Mouse (Mus musculus): ENCODE measurements around the gene Prmt1. TPM values are rescaled to one million over a fixed set of nuclear protein-coding genes. Genes with fewer than 3 reads are reported as not detected.

Prmt1 gene
- polyA plus RNA-seq, 1 experiment from 2014 or later: 658 TPM

Small RNAs within 50 kb of the gene (microRNA-seq; reads per million reads assigned to microRNA genes)
- gene Mir7054: 1.4 reads per million

Other genes starting within 250 kb of the Prmt1 start
- gene Vrk3, start 238.2 kb downstream of the Prmt1 start, polyA plus RNA-seq (2016; fragmentation: Nextera tagmentation; extraction: Ambion mirVana): 38.4 and 43.7 TPM in 2 replicates
- 2.9 and 3.5 TPM in 2 replicates for gene Zfp473, start 235.5 kb downstream of the Prmt1 start, polyA plus RNA-seq (2016; fragmentation: Nextera tagmentation; extraction: Ambion mirVana)
- 84.9 and 93.4 TPM in 2 replicates for gene Nup62, start 170.5 kb downstream of the Prmt1 start, polyA plus RNA-seq (2016; fragmentation: Nextera tagmentation; extraction: Ambion mirVana)
- 1.4 TPM in 2 replicates for gene Il4i1, start 170.2 kb downstream of the Prmt1 start, polyA plus RNA-seq (2016; fragmentation: Nextera tagmentation; extraction: Ambion mirVana)
- 5.6 and 6.3 TPM in 2 replicates for gene Atf5, start 169.9 kb downstream of the Prmt1 start, polyA plus RNA-seq (2016; fragmentation: Nextera tagmentation; extraction: Ambion mirVana)
- 92.0 and 99.2 TPM in 2 replicates for gene Akt1s1, start 137.6 kb downstream of the Prmt1 start, polyA plus RNA-seq (2016; fragmentation: Nextera tagmentation; extraction: Ambion mirVana)
- 97.5 and 101 TPM in 2 replicates for gene Tbc1d17, start 137.5 kb downstream of the Prmt1 start, polyA plus RNA-seq (2016; fragmentation: Nextera tagmentation; extraction: Ambion mirVana)
- 36.4 and 44.0 TPM in 2 replicates for gene Pnkp, start 129.4 kb downstream of the Prmt1 start, polyA plus RNA-seq (2016; fragmentation: Nextera tagmentation; extraction: Ambion mirVana)
- 605 and 652 TPM in 2 replicates for gene Ptov1, start 116.8 kb downstream of the Prmt1 start, polyA plus RNA-seq (2016; fragmentation: Nextera tagmentation; extraction: Ambion mirVana)
- 177 and 180 TPM in 2 replicates for gene Med25, start 93.9 kb downstream of the Prmt1 start, polyA plus RNA-seq (2016; fragmentation: Nextera tagmentation; extraction: Ambion mirVana)
- 25.8 and 29.7 TPM in 2 replicates for gene Fuz, start 90.5 kb downstream of the Prmt1 start, polyA plus RNA-seq (2016; fragmentation: Nextera tagmentation; extraction: Ambion mirVana)
- 91.0 and 92.9 TPM in 2 replicates for gene Ap2a1, start 57.1 kb downstream of the Prmt1 start, polyA plus RNA-seq (2016; fragmentation: Nextera tagmentation; extraction: Ambion mirVana)
- gene Tsks, start 43.4 kb downstream of the Prmt1 start, polyA plus RNA-seq (2016; fragmentation: Nextera tagmentation; extraction: Ambion mirVana): 0.20 TPM in 1 of 2 replicates, not detected in the other
- gene Cpt1c, start 11.7 kb downstream of the Prmt1 start, polyA plus RNA-seq (2016; fragmentation: Nextera tagmentation; extraction: Ambion mirVana): 40.6 and 43.7 TPM in 2 replicates
- gene Irf3, start 11.1 kb upstream of the Prmt1 start, polyA plus RNA-seq (2016; fragmentation: Nextera tagmentation; extraction: Ambion mirVana): 66.7 and 70.6 TPM in 2 replicates
- gene Bcl2l12, start 12.1 kb upstream of the Prmt1 start, polyA plus RNA-seq (2016; fragmentation: Nextera tagmentation; extraction: Ambion mirVana): 50.5 and 54.7 TPM in 2 replicates
- 48.1 and 52.4 TPM in 2 replicates for gene Scaf1, start 29.8 kb upstream of the Prmt1 start, polyA plus RNA-seq (2016; fragmentation: Nextera tagmentation; extraction: Ambion mirVana)
- 15.6 and 17.3 TPM in 2 replicates for gene Rras, start 31.4 kb upstream of the Prmt1 start, polyA plus RNA-seq (2016; fragmentation: Nextera tagmentation; extraction: Ambion mirVana)
- 13.7 and 14.1 TPM in 2 replicates for gene Prr12, start 66.3 kb upstream of the Prmt1 start, polyA plus RNA-seq (2016; fragmentation: Nextera tagmentation; extraction: Ambion mirVana)
- gene Nosip, start 75.9 kb upstream of the Prmt1 start, polyA plus RNA-seq (2016; fragmentation: Nextera tagmentation; extraction: Ambion mirVana): 53.6 and 54.6 TPM in 2 replicates
- 15.9 and 17.8 TPM in 2 replicates for gene Prrg2, start 76.1 kb upstream of the Prmt1 start, polyA plus RNA-seq (2016; fragmentation: Nextera tagmentation; extraction: Ambion mirVana)
- 106 and 151 TPM in 2 replicates for gene Rcn3, start 105.7 kb upstream of the Prmt1 start, polyA plus RNA-seq (2016; fragmentation: Nextera tagmentation; extraction: Ambion mirVana)
- gene Fcgrt, start 117.3 kb upstream of the Prmt1 start, polyA plus RNA-seq (2016; fragmentation: Nextera tagmentation; extraction: Ambion mirVana): 17.3 and 25.9 TPM in 2 replicates
- gene Rps11, start 137.9 kb upstream of the Prmt1 start, polyA plus RNA-seq (2016; fragmentation: Nextera tagmentation; extraction: Ambion mirVana): 1,160 and 1,195 TPM in 2 replicates
- 1,022 and 1,026 TPM in 2 replicates for gene Rpl13a, start 142.2 kb upstream of the Prmt1 start, polyA plus RNA-seq (2016; fragmentation: Nextera tagmentation; extraction: Ambion mirVana)
- 0.25 and 0.45 TPM in 2 replicates for gene Gm45713, start 149.7 kb upstream of the Prmt1 start, polyA plus RNA-seq (2016; fragmentation: Nextera tagmentation; extraction: Ambion mirVana)
- gene Flt3l, start 149.9 kb upstream of the Prmt1 start, polyA plus RNA-seq (2016; fragmentation: Nextera tagmentation; extraction: Ambion mirVana): 0.64 and 1.2 TPM in 2 replicates
- 92.3 and 103 TPM in 2 replicates for gene Pih1d1, start 167.7 kb upstream of the Prmt1 start, polyA plus RNA-seq (2016; fragmentation: Nextera tagmentation; extraction: Ambion mirVana)
- gene Aldh16a1, start 168.0 kb upstream of the Prmt1 start, polyA plus RNA-seq (2016; fragmentation: Nextera tagmentation; extraction: Ambion mirVana): 38.0 and 39.4 TPM in 2 replicates
- gene Slc17a7, start 177.4 kb upstream of the Prmt1 start, polyA plus RNA-seq (2016; fragmentation: Nextera tagmentation; extraction: Ambion mirVana): 0.61 and 1.0 TPM in 2 replicates
- gene Gfy, start 193.0 kb upstream of the Prmt1 start, polyA plus RNA-seq (2016; fragmentation: Nextera tagmentation; extraction: Ambion mirVana): not detected in 2 replicates
- 1.3 and 2.4 TPM in 2 replicates for gene Pth2, start 194.4 kb upstream of the Prmt1 start, polyA plus RNA-seq (2016; fragmentation: Nextera tagmentation; extraction: Ambion mirVana)
- gene Ccdc155, start 218.3 kb upstream of the Prmt1 start, polyA plus RNA-seq (2016; fragmentation: Nextera tagmentation; extraction: Ambion mirVana): 0.63 and 0.75 TPM in 2 replicates
- 1.0 and 1.4 TPM in 2 replicates for gene Dkkl1, start 225.6 kb upstream of the Prmt1 start, polyA plus RNA-seq (2016; fragmentation: Nextera tagmentation; extraction: Ambion mirVana)
- gene Tead2, start 229.2 kb upstream of the Prmt1 start, polyA plus RNA-seq (2016; fragmentation: Nextera tagmentation; extraction: Ambion mirVana): 237 and 248 TPM in 2 replicates

Measured in midbrain, embryonic 12.5 days (tissue).